Mouse (Mus musculus): ENCODE results near the gene Vmn1r64.
"Not testable (repeated sequence)": the region's sequence is repeated elsewhere in the genome, so short reads cannot be mapped to it uniquely, and the experiment has no call there.

Vmn1r64 gene

DNA sequence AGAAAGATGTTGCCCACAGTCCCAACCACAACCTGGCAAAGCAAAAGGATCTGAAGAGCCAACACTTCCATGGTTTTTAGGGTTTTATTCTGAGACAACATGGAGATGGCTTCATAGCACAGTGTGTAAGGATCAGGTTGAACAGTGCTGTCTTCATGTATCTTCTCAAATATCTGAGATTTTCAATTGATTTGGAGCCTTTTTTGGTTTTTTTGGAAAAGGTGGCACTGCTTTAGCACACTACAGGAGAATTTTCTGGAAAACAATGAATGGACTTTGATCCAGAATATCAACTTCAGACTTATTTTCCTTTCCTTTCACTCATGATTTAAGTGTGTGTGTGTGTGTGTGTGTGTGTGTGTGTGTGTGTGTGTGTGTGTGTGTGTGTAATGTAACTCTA lies at the start of gene Vmn1r64:
Vmn1r64 (minus strand) TSS at position 101 of the 400 bp plus-strand sequence.
- DNase-seq: no peak

DNA sequence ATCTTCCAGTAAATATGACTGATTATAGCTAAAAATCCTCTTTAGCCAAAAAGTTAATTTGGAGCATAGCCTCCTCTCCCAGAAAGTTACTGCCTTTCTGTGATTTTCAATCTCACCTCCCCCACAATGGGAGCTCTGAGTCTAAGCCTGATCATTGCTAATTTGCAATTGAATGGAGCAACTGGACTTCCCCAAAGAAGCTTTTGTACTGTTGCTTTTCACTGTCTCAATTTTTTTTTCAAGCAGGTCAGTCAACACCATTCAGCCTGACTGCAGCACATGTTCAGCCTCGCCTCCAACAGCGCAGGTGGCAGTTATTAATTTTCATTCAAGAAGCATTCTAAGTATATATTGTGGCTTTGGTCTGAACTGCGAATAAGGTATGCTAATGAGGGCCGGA lies 14.9 kb upstream of the Vmn1r64 start:
- DNase-seq: no peak

DNA sequence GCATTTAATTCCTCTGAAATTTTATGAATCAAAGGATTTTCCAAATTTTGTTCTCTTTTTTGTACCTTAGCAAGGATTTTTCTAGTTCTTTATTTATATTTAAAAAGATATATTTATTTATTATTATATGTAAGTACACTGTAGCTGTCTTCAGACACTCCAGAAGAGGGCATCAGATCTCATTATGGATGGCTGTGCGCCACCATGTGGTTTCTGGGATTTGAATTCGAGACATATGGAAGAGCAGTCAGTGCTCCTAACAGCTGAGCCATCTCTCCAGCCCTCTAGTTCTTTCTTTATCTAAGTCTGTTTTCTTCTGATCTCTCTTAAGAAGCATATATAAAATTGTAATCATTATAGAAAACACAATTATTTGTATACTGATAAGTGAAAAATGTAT lies 12.9 kb upstream of the Vmn1r64 start:
- DNase-seq: not testable (repeated sequence)
